Mouse (Mus musculus): ENCODE data around the gene Rad51b.

The Rad51b gene

DNA sequence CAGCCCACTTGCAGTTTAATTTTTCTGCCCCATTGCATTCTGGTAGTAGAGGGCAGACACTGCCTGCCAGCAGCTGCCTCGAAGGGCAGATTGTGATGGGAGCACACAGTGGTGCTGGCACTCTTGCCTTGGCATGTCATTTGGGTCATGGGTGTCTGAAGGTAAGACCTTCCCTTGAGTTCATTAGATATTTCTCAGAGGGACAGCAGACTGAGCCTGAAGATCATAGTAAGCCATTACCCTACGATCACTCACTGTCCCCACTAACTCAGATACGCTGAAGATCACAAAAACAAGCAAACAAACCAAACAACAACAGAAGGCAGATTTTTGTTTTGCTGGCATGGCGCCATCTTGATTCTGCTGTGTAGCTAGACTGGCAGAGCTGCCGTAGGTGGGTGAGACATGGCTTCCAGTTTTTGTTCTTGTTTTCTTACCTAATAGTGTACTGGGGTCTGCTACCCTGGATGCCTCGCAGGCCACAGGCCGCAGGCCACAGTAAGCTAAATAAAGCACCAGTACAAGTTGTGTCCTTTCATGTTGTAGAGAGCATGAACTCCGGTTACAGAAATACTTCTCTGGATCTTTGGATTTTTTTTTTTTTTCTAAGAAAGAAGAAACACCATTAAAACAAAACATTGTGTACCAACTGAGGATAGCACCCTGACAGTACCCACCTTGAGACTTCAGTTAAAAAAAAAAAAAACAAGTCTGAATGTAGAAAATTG is 316.1 kb downstream of the Rad51b start:
- DNase-seq (ENCODE audit: low read depth, low spot score) = no peak

DNA sequence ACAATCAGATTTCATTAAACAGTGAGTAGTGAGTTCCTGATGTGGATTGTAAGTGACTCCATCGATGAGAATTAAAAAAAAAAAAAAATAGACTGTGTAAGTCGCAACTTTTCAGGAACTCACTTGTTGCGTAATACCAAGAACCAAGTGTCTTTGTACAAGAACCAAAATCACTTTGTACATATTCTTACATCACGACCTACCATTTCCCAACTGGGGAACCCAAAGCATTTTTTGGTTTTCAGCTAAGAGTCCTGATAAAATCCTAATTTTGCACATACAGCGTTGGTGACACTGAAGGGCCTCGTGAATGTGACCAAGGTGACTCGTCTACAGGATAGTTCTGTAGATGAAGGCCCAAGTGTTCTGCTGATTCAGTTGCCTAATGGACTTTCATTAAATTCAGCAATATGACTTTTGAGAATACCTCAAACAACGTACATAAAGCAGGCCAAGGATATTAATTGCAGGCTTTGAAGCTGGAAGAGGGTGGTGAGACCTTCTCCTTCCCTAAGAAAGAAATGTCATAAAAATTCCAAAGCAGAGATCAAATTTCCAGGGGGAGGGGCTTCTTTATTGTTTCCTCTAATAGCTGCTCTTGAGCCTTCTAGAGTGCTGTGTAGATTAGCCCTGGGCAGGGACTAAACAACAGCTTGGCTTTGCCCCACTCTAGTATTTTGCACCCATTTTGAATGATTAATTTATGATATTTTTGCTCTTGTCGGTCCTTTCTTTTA is 316.9 kb downstream of the Rad51b start:
- no peak for DNase-seq (ENCODE audit: low read depth, low spot score)

- no peak for DNase-seq (ENCODE audit: low read depth, low spot score)
Measured at GRCm38 (mm10) chr12:79614583-79614953, 317.5 kb downstream of the Rad51b start.

DNA sequence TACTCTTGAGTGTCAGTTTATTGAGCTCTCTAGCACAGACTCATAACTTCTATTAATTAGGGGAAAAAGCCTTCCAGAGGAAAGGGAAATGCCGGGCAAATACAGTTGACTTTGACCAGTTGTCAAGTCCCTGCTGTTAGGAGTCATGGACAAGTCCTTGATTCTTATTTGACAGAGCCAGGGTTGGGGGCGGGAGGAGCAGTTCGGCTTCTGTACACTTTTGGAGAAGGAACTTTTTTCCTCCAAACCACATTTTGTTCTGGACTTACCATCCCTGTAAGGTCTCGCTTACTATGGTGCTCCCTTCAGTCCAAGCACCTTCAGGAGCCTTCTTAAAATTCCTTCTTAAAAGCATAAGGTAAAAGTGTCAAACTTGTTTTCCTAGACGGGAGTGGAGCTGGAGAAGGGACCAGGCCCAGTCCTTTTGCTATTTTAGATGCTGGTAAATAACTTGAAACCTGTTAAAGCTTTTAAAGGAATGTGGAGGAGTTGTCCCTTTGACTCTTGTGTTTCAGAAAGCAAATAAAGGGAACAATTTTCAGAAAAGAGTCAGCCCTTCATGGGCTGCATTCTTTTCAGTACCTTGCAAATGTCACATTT is 318.7 kb downstream of the Rad51b start:
- no peak for DNase-seq (ENCODE audit: low read depth, low spot score)

- peak; percentile 33 for DNase-seq (ENCODE audit: low read depth, low spot score)
Measured at GRCm38 (mm10) chr12:79619009-79619408, 321.9 kb downstream of the Rad51b start.

DNA sequence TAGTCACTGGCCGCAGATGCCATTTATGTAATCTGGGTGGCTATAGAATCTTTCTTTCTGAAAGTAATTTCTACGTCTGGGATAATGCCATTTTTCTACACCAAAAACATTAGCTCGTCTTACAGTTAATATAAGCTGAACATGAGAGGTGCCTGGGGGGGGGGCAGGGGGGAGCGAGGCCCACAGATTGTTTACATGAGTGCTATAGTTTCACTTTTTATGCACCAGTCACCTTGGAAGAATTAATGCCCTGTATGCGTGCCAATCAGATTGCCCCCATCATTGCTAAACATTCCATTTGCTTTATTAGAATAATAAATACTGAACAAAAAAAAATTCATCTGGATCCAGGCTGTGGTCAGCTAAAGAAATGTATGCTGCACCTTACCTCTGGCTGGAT is 323.6 kb downstream of the Rad51b start:
- no peak for DNase-seq (ENCODE audit: low read depth, low spot score)

DNA sequence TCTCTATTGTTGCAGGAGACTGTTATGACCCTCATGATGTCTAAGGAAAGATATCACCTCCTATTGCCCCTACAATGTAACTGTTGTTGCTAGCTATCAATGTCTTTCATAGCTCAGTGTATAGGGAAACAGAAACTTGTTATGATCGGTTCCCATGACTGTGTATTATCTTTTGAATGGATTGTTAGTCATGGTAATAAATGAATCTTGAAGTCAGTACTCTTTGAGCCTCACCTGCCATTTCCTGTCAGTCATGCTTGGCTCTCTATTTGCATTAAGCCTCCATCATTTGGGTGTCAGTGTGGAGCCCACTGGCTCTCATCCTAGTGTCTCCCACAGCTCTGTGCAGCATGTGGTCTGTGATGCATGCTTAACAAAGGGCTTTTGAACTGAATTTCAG is 326.2 kb downstream of the Rad51b start:
- no peak for DNase-seq (ENCODE audit: low read depth, low spot score)

GRCm38 (mm10) chr12:79625699-79626554 is 328.8 kb downstream of the Rad51b start:
- peak; percentile 69 for DNase-seq (ENCODE audit: low read depth, low spot score)

GRCm38 (mm10) chr12:79626555-79627080 is 329.5 kb downstream of the Rad51b start:
- no peak for DNase-seq (ENCODE audit: low read depth, low spot score)

- DNase-seq (ENCODE audit: low read depth, low spot score) = peak; percentile 46
Measured at GRCm38 (mm10) chr12:79627351-79628120, 330.5 kb downstream of the Rad51b start.

- DNase-seq (ENCODE audit: low read depth, low spot score) = peak; percentile 69
Measured at GRCm38 (mm10) chr12:79628121-79628774, 331.2 kb downstream of the Rad51b start.

- DNase-seq (ENCODE audit: low read depth, low spot score) = no peak
Measured at GRCm38 (mm10) chr12:79629945-79630850, 333.1 kb downstream of the Rad51b start.

DNA sequence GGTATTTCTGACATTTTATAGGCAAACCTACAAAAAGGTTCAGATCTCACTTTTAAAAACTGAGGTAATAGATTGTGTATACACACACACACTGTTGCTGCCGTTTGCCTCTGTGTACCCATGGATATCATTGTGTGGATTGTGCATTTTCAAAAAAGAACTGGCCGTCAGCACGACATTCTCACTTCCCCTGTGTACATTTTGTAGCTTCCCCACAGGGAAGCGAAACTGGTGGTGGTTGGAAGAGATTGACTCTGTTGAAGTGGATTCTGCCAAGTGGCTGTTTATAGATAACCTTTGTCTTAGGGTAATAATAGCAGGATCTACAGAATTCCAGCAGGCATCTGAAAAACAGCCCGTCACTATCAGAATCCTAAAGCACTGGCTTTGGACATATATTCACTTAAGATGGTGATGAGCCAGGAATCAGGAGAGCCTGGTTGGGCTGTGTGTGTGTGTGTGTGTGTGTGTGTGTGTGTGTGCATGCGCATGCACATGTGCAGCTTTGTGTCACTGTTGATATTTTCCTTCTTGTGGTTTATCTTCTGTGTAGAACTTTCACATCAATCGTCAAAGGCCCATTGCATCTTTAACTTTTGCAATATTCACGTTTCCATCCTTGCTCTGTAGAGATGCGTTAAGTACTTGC is 336.5 kb downstream of the Rad51b start:
- peak; percentile 44 for DNase-seq (ENCODE audit: low read depth, low spot score)

GRCm38 (mm10) chr12:79641570-79642285 is 344.6 kb downstream of the Rad51b start:
- DNase-seq (ENCODE audit: low read depth, low spot score) = no peak

- DNase-seq (ENCODE audit: low read depth, low spot score) = no peak
Measured at GRCm38 (mm10) chr12:79642715-79643114, 345.6 kb downstream of the Rad51b start.

DNA sequence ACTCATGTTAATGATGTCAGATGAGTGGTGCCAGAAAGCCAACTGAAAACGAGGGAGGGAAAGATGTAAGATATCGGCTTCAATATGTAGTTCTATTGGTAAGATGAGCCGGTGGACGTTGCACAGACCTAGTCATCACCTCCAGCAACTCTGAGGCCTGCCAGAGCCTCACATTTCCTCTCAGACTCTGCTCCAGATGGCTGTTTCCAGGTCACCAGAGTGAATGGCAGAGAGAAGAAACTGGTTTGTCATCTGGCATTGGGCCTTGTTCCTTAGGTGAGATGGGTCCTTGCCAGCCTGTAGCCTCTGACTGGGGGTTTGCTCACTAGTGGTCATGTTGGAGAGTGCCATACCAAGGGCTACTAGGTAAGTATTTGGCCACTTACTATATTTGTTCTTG is 348.6 kb downstream of the Rad51b start:
- DNase-seq (ENCODE audit: low read depth, low spot score) = peak; percentile 31

DNA sequence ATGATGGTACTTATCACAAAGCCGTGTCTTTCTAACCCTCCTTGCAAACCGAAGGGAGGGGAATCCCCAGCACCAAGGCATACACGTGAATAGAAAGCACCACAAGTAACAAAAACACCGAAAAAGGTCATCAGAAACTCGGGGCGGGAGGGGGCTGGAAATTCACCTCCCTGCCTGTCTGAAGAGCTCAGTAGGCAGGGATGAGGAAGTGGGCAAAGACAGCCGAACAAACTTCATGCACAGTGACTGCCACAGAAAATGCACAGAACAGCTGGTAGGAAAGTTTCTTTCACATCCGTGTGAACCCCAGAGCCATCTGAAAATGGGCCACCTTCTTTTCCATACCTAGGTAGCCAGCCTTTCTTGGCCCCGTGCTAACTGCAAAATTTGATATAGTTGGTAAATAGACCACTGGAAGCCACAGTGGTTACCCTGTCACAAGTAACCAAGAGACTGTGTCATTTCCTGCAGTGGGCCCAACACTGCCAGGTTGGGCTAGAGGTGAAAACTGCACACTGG is 349.6 kb downstream of the Rad51b start:
- peak; percentile 96 for DNase-seq (ENCODE audit: low read depth, low spot score)

GRCm38 (mm10) chr12:79647382-79647781 is 350.3 kb downstream of the Rad51b start:
- DNase-seq (ENCODE audit: low read depth, low spot score) = peak; percentile 58
